Mouse (Mus musculus) bone marrow, adult 2 months (tissue): Measurements from ENCODE around the gene Ddrgk1.

Source experiments
- CTCF ChIP-seq: fragments of 200-500 bp; IDR thresholded peaks from 2 replicates; pipeline ENCODE4 v1.5.1; 2011; ENCODE audit warnings: low read length, control low read depth; ENCODE audit not compliant: control insufficient read depth, insufficient read depth
- POLR2A ChIP-seq: fragments of 200-500 bp; IDR thresholded peaks from 2 replicates; pipeline ENCODE4 v1.6.1; 2011; ENCODE audit warnings: low read depth, mild to moderate bottlenecking, control low read depth, low read length, borderline replicate concordance; ENCODE audit not compliant: control insufficient read depth

DNA sequence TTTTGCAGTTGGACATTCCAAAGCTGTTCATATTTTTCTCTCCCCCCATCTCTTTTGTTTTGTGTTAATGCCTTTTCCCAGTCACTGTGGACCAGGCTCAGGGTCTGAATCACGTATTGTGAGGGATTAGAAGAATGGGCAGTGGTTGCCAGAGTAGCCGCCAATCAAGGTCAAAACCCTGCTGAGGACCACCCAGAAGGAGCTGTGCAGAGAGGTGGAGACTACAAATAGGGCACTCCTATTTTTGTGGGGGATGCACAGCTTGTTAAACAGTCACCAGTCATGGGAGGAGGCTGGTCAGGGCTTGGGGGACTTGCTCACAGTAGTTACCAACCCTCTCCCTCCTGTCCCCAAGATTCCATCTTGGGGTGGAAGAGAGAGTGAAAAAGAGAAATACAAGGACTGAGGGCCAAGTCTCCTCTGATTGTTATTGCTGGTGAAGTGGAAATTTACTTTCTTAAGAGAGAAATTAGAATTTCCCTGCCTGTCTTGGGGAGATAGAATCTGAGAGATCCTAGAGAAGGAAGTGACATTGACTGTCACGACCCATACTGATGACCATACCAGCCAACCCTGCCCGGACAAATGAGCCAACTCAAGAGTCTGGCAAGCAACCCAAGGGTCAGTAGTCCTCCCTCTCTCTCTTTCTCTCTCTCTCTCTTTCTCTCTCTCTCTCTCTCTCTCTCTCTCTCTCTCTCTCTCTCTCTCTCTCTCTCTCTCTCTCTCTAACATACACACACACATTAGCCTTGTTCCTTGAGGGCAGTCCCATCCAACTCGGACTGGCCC lies 31.4 kb downstream of the Ddrgk1 start:
- TF ChIP-seq CTCF = no peak
- TF ChIP-seq POLR2A = no peak
